Mouse (Mus musculus) neural tube, embryonic 14.5 days (tissue): ENCODE measurements around the gene Plxdc1. TPM values are rescaled to one million over a fixed set of nuclear protein-coding genes. Genes with fewer than 3 reads are reported as not detected.
A peak's percentile ranks its signal among the peaks of the same experiment; 100 is the strongest.

ENCODE experiments used
- ATAC-seq: fragments of 200-750 bp; cut with Nextera tagmentation; 2 replicates; pipeline ENCODE4 v1.8.0; 2017; ENCODE audit warnings: low read depth, mild to moderate bottlenecking, moderate TSS enrichment, moderate library complexity
- H3K27ac ChIP-seq: fragments of 300-500 bp; sonication (generic); 2 replicates; pipeline ENCODE4 v1.5.1; 2014; ENCODE audit warnings: low read depth, mild to moderate bottlenecking, control low read depth, low read length, moderate library complexity, mixed read lengths
- H3K27me3 ChIP-seq: fragments of 300-500 bp; sonication (generic); 2 replicates; pipeline ENCODE4 v1.6.1; 2014; ENCODE audit warnings: low read length; ENCODE audit not compliant: control insufficient read depth, insufficient read depth
- H3K36me3 ChIP-seq: fragments of 300-500 bp; sonication (generic); 2 replicates; pipeline ENCODE4 v1.6.1; 2014; ENCODE audit warnings: low read length, mixed read lengths; ENCODE audit not compliant: control insufficient read depth, insufficient read depth
- H3K4me1 ChIP-seq: fragments of 300-500 bp; sonication (generic); 2 replicates; pipeline ENCODE4 v1.6.1; 2014; ENCODE audit warnings: low read length; ENCODE audit not compliant: control insufficient read depth, insufficient read depth
- H3K4me2 ChIP-seq: fragments of 300-500 bp; sonication (generic); 2 replicates; pipeline ENCODE4 v1.6.1; 2014; ENCODE audit warnings: mild to moderate bottlenecking, low read depth, low read length, control low read depth
- H3K4me3 ChIP-seq: fragments of 300-500 bp; sonication (generic); 2 replicates; pipeline ENCODE4 v1.5.1; 2014; ENCODE audit warnings: low read depth, low read length, control low read depth, mixed read lengths
- H3K9ac ChIP-seq: fragments of 300-500 bp; sonication (generic); replicated peaks from 2 replicates; pipeline ENCODE4 v1.6.1; 2014; ENCODE audit warnings: low read depth, mild to moderate bottlenecking, control low read depth, low read length, mixed read lengths
- H3K9me3 ChIP-seq: fragments of 300-500 bp; sonication (generic); 2 replicates; pipeline ENCODE4 v1.6.1; 2016; ENCODE audit warnings: low read length; ENCODE audit not compliant: control insufficient read depth
- WGBS: fragments of 180-500 bp; shearing (Covaris S2); extraction: QIAGEN DNeasy Blood & Tissue Kit; methylation state at CpG from one replicate; pipeline ENCODE4 v1.1.7; 2014; 5-methylcytosine and 5-hydroxymethylcytosine counted together
- polyA plus RNA-seq: library from polyadenylated mRNA; unstranded; fragments of >200 nt; fragmentation: Nextera tagmentation; extraction: Ambion mirVana; gene quantifications from 2 replicates; pipeline ENCODE4 v1.2.1, GENCODE M21; 2014

Gene Plxdc1
- polyA plus RNA-seq, 1 experiment from 2014 or later = 0.70 TPM

DNA sequence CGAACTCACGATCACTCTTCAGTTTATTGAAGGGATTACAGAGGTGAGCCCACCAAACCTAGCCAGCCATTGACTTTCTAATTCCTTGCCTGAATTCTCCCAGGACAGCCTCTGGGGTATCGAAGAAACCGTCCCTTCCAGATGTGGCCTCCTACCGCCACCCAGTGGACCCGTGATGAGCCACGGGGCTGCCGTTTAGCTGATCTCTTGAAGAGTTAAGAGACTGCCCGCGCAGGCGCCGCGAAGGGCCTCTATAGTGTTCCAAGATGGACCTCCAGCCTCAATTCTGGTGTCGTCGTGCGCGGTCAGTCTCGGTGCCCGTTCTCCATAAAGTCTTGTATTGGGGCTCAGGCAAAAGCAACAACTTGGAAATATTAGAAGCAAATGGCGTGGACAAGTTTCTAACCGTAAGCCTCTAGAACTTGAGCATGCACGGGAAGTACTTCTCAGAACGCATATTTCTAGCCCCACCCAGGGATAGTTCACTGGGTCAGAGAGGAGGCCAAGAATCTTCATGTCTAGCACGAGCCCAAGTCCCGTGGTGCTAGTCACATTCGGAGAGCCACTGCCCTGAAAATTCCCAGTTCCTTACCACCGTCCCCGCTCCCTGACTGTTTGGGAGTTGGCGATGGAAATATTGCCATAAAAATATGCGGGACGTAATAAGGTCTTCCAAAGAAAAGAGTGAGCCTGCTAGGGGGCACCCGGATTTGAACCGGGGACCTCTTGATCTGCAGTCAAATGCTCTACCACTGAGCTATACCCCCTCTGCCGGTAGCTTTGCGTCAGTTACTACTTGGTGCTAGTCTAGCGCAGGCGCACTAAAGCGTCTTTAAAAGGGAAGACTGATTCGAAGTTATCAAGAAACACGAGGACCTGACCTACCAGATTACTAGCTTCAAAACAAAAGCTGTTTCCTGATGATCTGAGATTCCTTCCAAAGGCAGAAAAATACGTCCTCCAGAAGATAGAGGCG is 1.6 kb upstream of the Plxdc1 start:
- no peaks in the 10 kb centered on the region for H3K36me3 ChIP-seq
- H3K27me3 ChIP-seq = peaks cover 21% of the 10 kb centered on the region
- peak overlapping the region; percentile 65 for H3K9ac ChIP-seq
- peak overlapping the region; percentile 60 for H3K4me2 ChIP-seq
- peak; percentile 87 for ATAC-seq
- peak overlapping the region; percentile 85 for H3K27ac ChIP-seq
- H3K9me3 ChIP-seq = no peaks in the 10 kb centered on the region
- peaks cover 8% of the 10 kb centered on the region; the same call in 1 of the 2 replicates for H3K4me1 ChIP-seq
- H3K4me3 ChIP-seq = peak overlapping the region; percentile 95
- WGBS = under 1% methylated on average over 42 of the region's 42 CpGs

DNA sequence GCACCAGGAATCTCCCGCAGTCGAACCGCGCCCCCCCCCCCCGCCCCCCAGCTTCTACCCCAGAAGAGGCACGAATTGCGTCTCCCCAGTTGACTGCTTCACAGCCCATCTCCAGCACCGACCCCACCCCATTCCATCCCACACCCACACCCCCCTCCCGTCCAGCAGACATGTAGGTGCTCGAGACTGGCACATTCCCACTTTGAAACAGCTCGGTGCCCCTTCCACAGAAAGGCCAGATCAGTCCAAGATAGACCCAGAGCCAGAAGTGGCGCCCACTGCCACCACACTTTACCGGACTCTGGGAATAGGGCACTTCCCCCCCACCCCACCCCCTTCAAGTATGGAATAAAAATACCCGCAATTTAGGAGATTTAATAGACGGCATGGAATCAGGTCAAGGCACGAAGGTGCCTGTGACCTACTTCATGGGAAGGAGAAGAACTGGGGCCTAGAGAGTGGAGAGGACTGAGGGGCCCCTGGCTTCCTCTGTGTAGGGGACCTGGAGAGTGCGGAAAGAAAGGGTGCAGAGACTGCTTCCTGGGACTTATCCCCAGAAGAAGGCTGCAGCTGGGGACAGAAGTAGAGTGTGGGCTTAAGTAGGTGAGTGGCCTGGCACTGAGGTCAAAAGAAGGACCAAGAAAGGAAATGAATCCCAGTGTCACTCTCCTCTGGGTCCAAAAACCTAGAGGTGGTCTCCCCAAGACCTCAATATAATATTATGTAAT is 658 bp upstream of the Plxdc1 start:
- Histone ChIP-seq H3K4me3 (peak overlapping the region; percentile 95), H3K9ac (peak overlapping the region; percentile 52; the same call in 1 of the 2 replicates), H3K27me3 (peaks cover 21% of the 10 kb centered on the region), H3K9me3 (no peaks in the 10 kb centered on the region), H3K4me1 (peaks cover 8% of the 10 kb centered on the region; the same call in 1 of the 2 replicates), H3K4me2 (peak overlapping the region; percentile 74), H3K27ac (no peak overlapping the region; the same call in 1 of the 2 replicates), H3K36me3 (no peaks in the 10 kb centered on the region)
- 30% methylated on average over 14 of the region's 17 CpGs for WGBS
- ATAC-seq = no peak

DNA sequence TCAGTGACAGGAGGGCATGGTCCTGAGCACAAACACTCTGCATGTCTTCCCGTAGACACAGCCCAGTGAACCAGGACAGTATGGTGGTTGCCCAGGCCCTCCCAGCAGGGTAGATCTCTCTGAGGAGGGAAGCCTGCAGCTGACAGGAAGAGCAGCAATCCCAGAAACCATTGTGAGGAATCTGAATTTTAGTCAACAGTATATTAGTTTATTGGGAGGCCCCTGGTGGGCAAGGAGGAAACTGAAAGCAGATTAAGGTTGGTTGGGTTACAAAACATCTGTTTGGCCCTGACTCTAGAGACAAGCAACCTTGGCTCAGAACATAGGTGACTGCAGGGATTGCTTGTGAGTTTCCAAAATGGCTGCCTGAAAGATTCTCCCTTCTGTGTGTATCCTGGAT is 2.3 kb downstream of the Plxdc1 start:
- ATAC-seq = no peak
- H3K27ac ChIP-seq = no peak overlapping the region
- peaks cover 8% of the 10 kb centered on the region; the same call in 1 of the 2 replicates for H3K4me1 ChIP-seq
- no peaks in the 10 kb centered on the region for H3K9me3 ChIP-seq
- no peak overlapping the region for H3K9ac ChIP-seq
- no peaks in the 10 kb centered on the region for H3K36me3 ChIP-seq
- H3K4me3 ChIP-seq = no peak overlapping the region
- H3K27me3 ChIP-seq = peaks cover 21% of the 10 kb centered on the region
- no peak overlapping the region for H3K4me2 ChIP-seq
- WGBS = 79% methylated on average over 1 of the region's 1 CpGs

GRCm38 (mm10) chr11:97983506-97983905 is 2.7 kb downstream of the Plxdc1 start:
- no peak overlapping the region for H3K4me2 ChIP-seq
- H3K9ac ChIP-seq = no peak overlapping the region
- H3K27ac ChIP-seq = no peak overlapping the region
- H3K36me3 ChIP-seq = no peaks in the 10 kb centered on the region
- H3K4me1 ChIP-seq = peaks cover 8% of the 10 kb centered on the region; the same call in 1 of the 2 replicates
- H3K9me3 ChIP-seq = no peaks in the 10 kb centered on the region
- peaks cover 21% of the 10 kb centered on the region for H3K27me3 ChIP-seq
- H3K4me3 ChIP-seq = no peak overlapping the region
- 88% methylated on average over 3 of the region's 3 CpGs for WGBS
- no peak for ATAC-seq

DNA sequence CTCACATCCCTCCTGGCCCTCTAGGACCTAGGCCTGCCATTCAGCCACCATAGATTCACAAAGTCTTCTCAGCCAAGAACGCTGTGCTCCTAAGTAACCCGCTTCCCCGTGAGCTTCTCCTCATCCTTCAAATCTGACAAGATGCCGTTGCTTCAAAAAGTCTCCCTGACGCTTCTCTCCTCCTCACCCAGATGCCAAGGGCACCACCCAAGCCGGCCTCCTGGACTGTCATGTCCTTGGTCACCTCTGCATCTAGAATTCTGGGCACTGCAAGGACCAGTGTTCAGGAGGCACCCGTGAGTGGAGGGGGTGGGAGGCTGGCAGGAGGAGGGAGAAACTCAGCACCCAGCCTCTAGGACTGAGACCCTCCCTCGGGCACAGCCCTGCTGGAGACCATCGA is 3.5 kb downstream of the Plxdc1 start:
- H3K4me3 ChIP-seq = no peak overlapping the region

GRCm38 (mm10) chr11:97980531-97980966 is 5.7 kb downstream of the Plxdc1 start:
- peaks cover 12% of the 10 kb centered on the region for H3K27me3 ChIP-seq
- H3K9me3 ChIP-seq = no peaks in the 10 kb centered on the region
- ATAC-seq = no peak
- H3K27ac ChIP-seq = no peak overlapping the region
- no peaks in the 10 kb centered on the region for H3K36me3 ChIP-seq
- H3K4me3 ChIP-seq = no peak overlapping the region
- 58% methylated on average over 9 of the region's 9 CpGs for WGBS
- H3K4me2 ChIP-seq = no peak overlapping the region
- no peak overlapping the region for H3K9ac ChIP-seq
- no peaks in the 10 kb centered on the region for H3K4me1 ChIP-seq

More for the DNA sequence above, 3.5 kb downstream of the Plxdc1 start:
- Histone ChIP-seq H3K9me3 (no peaks in the 10 kb centered on the region), H3K9ac (no peak overlapping the region), H3K27me3 (peaks cover 21% of the 10 kb centered on the region), H3K4me2 (no peak overlapping the region), H3K27ac (no peak overlapping the region), H3K4me1 (peaks cover 8% of the 10 kb centered on the region; the same call in 1 of the 2 replicates), H3K36me3 (no peaks in the 10 kb centered on the region)
- 90% methylated on average over 9 of the region's 9 CpGs for WGBS
- no peak for ATAC-seq

- 57% methylated on average over 10 of the region's 10 CpGs for WGBS
- H3K27ac ChIP-seq = no peak overlapping the region
- H3K27me3 ChIP-seq = peaks cover 6% of the 10 kb centered on the region
Observed at GRCm38 (mm10) chr11:97979824-97980495, 6.3 kb downstream of the Plxdc1 start.

GRCm38 (mm10) chr11:97978392-97978791 is 7.9 kb downstream of the Plxdc1 start:
- Histone ChIP-seq H3K4me3 (no peak overlapping the region), H3K27me3 (no peaks in the 10 kb centered on the region), H3K27ac (no peak overlapping the region), H3K9me3 (no peaks in the 10 kb centered on the region), H3K4me2 (no peak overlapping the region), H3K9ac (no peak overlapping the region), H3K36me3 (no peaks in the 10 kb centered on the region), H3K4me1 (no peaks in the 10 kb centered on the region)
- no peak for ATAC-seq
- WGBS = 90% methylated on average over 13 of the region's 13 CpGs

More at GRCm38 (mm10) chr11:97979824-97980495, 6.3 kb downstream of the Plxdc1 start:
- Histone ChIP-seq H3K4me1 (no peaks in the 10 kb centered on the region), H3K36me3 (no peaks in the 10 kb centered on the region), H3K4me3 (no peak overlapping the region), H3K4me2 (no peak overlapping the region), H3K9ac (no peak overlapping the region), H3K9me3 (no peaks in the 10 kb centered on the region)
- no peak for ATAC-seq
